Mouse (Mus musculus) right cerebral cortex, postnatal 4 days (tissue): ENCODE results near the gene Nog.

Experiments used
- DNase-seq: peaks from one replicate; pipeline ENCODE4 v3.0.0-alpha.2; 2022

Nog gene

GRCm38 (mm10) chr11:89302056-89302815, at the start of gene Nog:
Gene Nog, minus strand, starts transcription at chr11:89302332.
- DNase-seq: peak; percentile 68

GRCm38 (mm10) chr11:89340238-89340637, 38.1 kb upstream of the Nog start:
- DNase-seq: no peak

- DNase-seq: no peak
Measured at GRCm38 (mm10) chr11:89339783-89340182, 37.7 kb upstream of the Nog start.

GRCm38 (mm10) chr11:89337910-89338309, 35.8 kb upstream of the Nog start:
- no peak for DNase-seq

GRCm38 (mm10) chr11:89327089-89327881, 25.2 kb upstream of the Nog start:
- no peak for DNase-seq

GRCm38 (mm10) chr11:89321775-89322174, 19.6 kb upstream of the Nog start:
- DNase-seq: no peak

GRCm38 (mm10) chr11:89319675-89320074, 17.5 kb upstream of the Nog start:
- DNase-seq: no peak

- DNase-seq: no peak
Measured at GRCm38 (mm10) chr11:89318324-89318723, 16.2 kb upstream of the Nog start.

GRCm38 (mm10) chr11:89317757-89318156, 15.6 kb upstream of the Nog start:
- DNase-seq: no peak

GRCm38 (mm10) chr11:89314374-89314773, 12.2 kb upstream of the Nog start:
- DNase-seq: no peak

- no peak for DNase-seq
Measured at GRCm38 (mm10) chr11:89312378-89312777, 10.2 kb upstream of the Nog start.

- DNase-seq: no peak
Measured at GRCm38 (mm10) chr11:89310217-89310616, 8.1 kb upstream of the Nog start.

- DNase-seq: peak; percentile 92
Measured at GRCm38 (mm10) chr11:89303421-89303820, 1.3 kb upstream of the Nog start.

GRCm38 (mm10) chr11:89302816-89303180, 666 bp upstream of the Nog start:
- DNase-seq: peak; percentile 82

GRCm38 (mm10) chr11:89301331-89302055, 639 bp downstream of the Nog start:
- peak; percentile 19 for DNase-seq

- DNase-seq: no peak
Measured at GRCm38 (mm10) chr11:89299784-89300775, 2.1 kb downstream of the Nog start.

GRCm38 (mm10) chr11:89299116-89299783, 2.9 kb downstream of the Nog start:
- peak; percentile 50 for DNase-seq

- DNase-seq: peak; percentile 67
Measured at GRCm38 (mm10) chr11:89298285-89299010, 3.7 kb downstream of the Nog start.

GRCm38 (mm10) chr11:89297521-89297920, 4.6 kb downstream of the Nog start:
- no peak for DNase-seq

GRCm38 (mm10) chr11:89269809-89270361, 32.2 kb downstream of the Nog start:
- peak; percentile 8 for DNase-seq

GRCm38 (mm10) chr11:89267520-89267919, 34.6 kb downstream of the Nog start:
- no peak for DNase-seq
